Mouse (Mus musculus): Measurements from ENCODE around the gene Olfr170. TPM values are rescaled to one million over a fixed set of nuclear protein-coding genes. Genes with fewer than 3 reads are reported as not detected.
"Not testable (repeated sequence)": the region's sequence is repeated elsewhere in the genome, so short reads cannot be mapped to it uniquely, and the experiment has no call there.

Gene Olfr170
- not detected in 2 replicates for polyA plus RNA-seq (2012; rRNA removed)

- not testable (repeated sequence) for H3K4me3 ChIP-seq (ENCODE audit: insufficient read depth, low read length); H3K27ac ChIP-seq (ENCODE audit: insufficient read depth, low read length)
These were observed at the start of gene Olfr170 for GRCm38 (mm10) chr16:19611782-19612181. Olfr170 (minus strand) TSS chr16:19611882.

GRCm38 (mm10) chr16:19629816-19630215 is 18.1 kb upstream of the Olfr170 start, which contains the start of gene Olfr171:
Olfr171 (minus strand) TSS chr16:19629916.
- no peaks in the 10 kb centered on the region for H3K4me1 ChIP-seq (ENCODE audit: control insufficient read depth, insufficient read depth, low read length)
- no peak for TF ChIP-seq POLR2A (IDR thresholded peaks at IDR 0.05; ENCODE audit: extremely low read depth, insufficient read depth, low read length)
- no peak for TF ChIP-seq CTCF (IDR thresholded peaks at IDR 0.05; ENCODE audit: extremely low read depth, insufficient read depth, low read length)
- H3K27ac ChIP-seq (ENCODE audit: insufficient read depth, low read length) = no peak within 1 kb of the TSS

More at GRCm38 (mm10) chr16:19611782-19612181, at the start of gene Olfr170:
- not testable (repeated sequence) for H3K4me1 ChIP-seq (ENCODE audit: control insufficient read depth, insufficient read depth, low read length)

GRCm38 (mm10) chr16:19603166-19603565 is 8.5 kb downstream of the Olfr170 start:
- TF ChIP-seq POLR2A (IDR thresholded peaks at IDR 0.05; ENCODE audit: extremely low read depth, insufficient read depth, low read length) (no peak), CTCF (IDR thresholded peaks at IDR 0.05; ENCODE audit: extremely low read depth, insufficient read depth, low read length) (no peak)
- Histone ChIP-seq H3K4me1 (ENCODE audit: control insufficient read depth, insufficient read depth, low read length) (no peaks in the 10 kb centered on the region), H3K27ac (ENCODE audit: insufficient read depth, low read length) (no peak overlapping the region), H3K4me3 (ENCODE audit: insufficient read depth, low read length) (no peak overlapping the region)

More at GRCm38 (mm10) chr16:19629816-19630215, 18.1 kb upstream of the Olfr170 start, which contains the start of gene Olfr171:
- no peak within 1 kb of the TSS for H3K4me3 ChIP-seq (ENCODE audit: insufficient read depth, low read length)

- H3K4me1 ChIP-seq (ENCODE audit: control insufficient read depth, insufficient read depth, low read length); H3K27ac ChIP-seq (ENCODE audit: insufficient read depth, low read length); H3K4me3 ChIP-seq (ENCODE audit: insufficient read depth, low read length): not testable (repeated sequence)
These were observed 40.0 kb downstream of the Olfr170 start, which contains the start of gene Olfr169 for GRCm38 (mm10) chr16:19571709-19572108. Olfr169 (minus strand) TSS chr16:19571809.

Other genes starting within 250 kb of the Olfr170 start
- not detected in 2 replicates for gene Olfr165, start 188.7 kb downstream of the Olfr170 start, polyA plus RNA-seq (2012; rRNA removed)
- not detected in 2 replicates for gene Olfr166, start 128.2 kb downstream of the Olfr170 start, polyA plus RNA-seq (2012; rRNA removed)
- not detected in 2 replicates for gene Olfr167, start 89.6 kb downstream of the Olfr170 start, polyA plus RNA-seq (2012; rRNA removed)
- not detected in 2 replicates for gene Olfr168, start 76.3 kb downstream of the Olfr170 start, polyA plus RNA-seq (2012; rRNA removed)
- not detected in 2 replicates for gene Olfr169, start 40.1 kb downstream of the Olfr170 start, polyA plus RNA-seq (2012; rRNA removed)
- gene Olfr171, start 18.0 kb upstream of the Olfr170 start, polyA plus RNA-seq (2012; rRNA removed) = not detected in 2 replicates
- gene Lamp3, start 94.5 kb upstream of the Olfr170 start, polyA plus RNA-seq (2012; rRNA removed) = not detected in 2 replicates
- gene B3gnt5, start 148.3 kb upstream of the Olfr170 start, polyA plus RNA-seq (2012; rRNA removed) = 0.44 and 0.78 TPM in 2 replicates

Measured in cortical plate, adult 2 months (tissue).